Mouse (Mus musculus) liver, embryonic 14.5 days (tissue): Measurements from ENCODE around the gene Tas2r135.

Source experiments
- CTCF ChIP-seq: IDR thresholded peaks from 2 replicates; pipeline ENCODE4 v1.5.1; 2016; ENCODE audit warnings: antibody characterized with exemption, low read depth, control low read depth
- EP300 ChIP-seq: IDR thresholded peaks from 2 replicates; pipeline ENCODE4 v1.6.1; 2016; ENCODE audit warnings: antibody characterized with exemption, low read depth

DNA sequence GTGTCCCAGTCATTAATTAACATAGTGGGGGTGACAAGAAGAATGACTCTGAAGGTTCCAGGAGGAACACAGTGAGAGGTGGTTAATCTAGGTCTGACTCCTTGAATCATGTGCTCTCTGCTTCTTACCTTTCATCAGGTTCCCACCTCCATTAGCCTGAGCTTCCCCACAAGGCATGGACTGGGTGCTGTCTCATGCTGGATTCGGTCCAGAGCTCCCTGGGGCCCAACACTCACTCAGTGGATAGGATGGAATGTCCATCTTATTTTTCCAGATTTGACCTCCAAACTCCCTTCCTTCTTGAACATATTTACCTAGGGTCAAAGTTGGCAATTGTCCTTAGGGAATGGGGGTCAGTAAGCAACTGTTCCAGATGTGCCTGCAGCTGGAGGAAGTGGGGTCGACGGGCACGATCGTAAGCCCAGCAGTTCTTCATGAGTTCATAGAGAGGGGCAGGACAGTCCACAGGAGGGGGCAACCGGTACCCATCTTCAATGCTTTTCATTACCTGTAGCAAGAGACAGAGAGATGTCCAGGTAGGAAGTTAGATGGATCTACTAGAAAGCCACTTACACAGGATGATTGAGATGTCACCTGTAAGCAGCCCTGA lies 44.9 kb upstream of the Tas2r135 start:
- no peak for TF ChIP-seq CTCF
- TF ChIP-seq EP300, result no peak
